Mouse (Mus musculus): Measurements from ENCODE around the gene Rimbp2. TPM values are rescaled to one million over a fixed set of nuclear protein-coding genes. Genes with fewer than 3 reads are reported as not detected.

Gene Rimbp2
- polyA plus RNA-seq, 1 experiment from 2014 or later = 0.49 TPM

- Histone ChIP-seq H3K27me3 (ENCODE audit: control insufficient read depth, insufficient read depth, low read length) (0 out of 2 replicates have a peak, but pooled peaks cover 8% of the 10 kb centered on the region), H3K27ac (ENCODE audit: low read length) (no peak overlapping the region), H3K9ac (replicated peaks; ENCODE audit: low read depth, low read length) (no peak overlapping the region), H3K9me3 (ENCODE audit: control insufficient read depth, low read depth, low read length) (peaks cover 3% of the 10 kb centered on the region; the same call in 1 of the 2 replicates), H3K4me3 (ENCODE audit: low read depth, low read length) (peak overlapping the region; percentile 19), H3K4me1 (ENCODE audit: control insufficient read depth, insufficient read depth, low read length) (peaks cover 2% of the 10 kb centered on the region; the same call in 1 of the 2 replicates), H3K4me2 (replicated peaks; ENCODE audit: low read depth, low read length) (peak overlapping the region; percentile 47), H3K36me3 (ENCODE audit: control insufficient read depth, insufficient read depth, low read length) (no peaks in the 10 kb centered on the region)
- no peak for ATAC-seq (ENCODE audit: insufficient number of reproducible peaks, insufficient read depth, low FRiP score, low read depth)
- 2% methylated on average over 35 of the region's 35 CpGs for WGBS
These were observed 743 bp downstream of the Rimbp2 start for GRCm38 (mm10) chr5:128952291-128953195.

DNA sequence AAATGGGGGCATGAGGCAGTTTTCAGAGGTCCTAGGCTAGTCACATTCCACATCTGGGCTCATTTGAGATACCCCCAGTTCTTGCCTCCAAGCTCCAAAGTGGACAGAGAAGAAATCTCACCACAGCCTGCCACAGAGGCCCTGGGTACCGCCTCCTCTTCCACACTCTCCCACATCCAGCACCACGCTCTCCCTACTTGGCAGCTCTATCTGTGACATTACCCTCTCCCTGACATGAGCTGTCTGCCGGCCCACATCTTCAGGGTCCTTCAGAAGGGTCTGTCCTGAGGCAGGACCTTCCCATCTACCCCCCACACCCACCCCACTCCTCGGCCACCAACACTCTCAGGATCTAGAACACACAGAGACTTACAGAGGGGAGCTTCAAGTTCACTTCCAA is 1.8 kb downstream of the Rimbp2 start:
- Histone ChIP-seq H3K36me3 (ENCODE audit: control insufficient read depth, insufficient read depth, low read length) (no peaks in the 10 kb centered on the region), H3K4me3 (ENCODE audit: low read depth, low read length) (no peak overlapping the region), H3K4me2 (replicated peaks; ENCODE audit: low read depth, low read length) (no peak overlapping the region), H3K9me3 (ENCODE audit: control insufficient read depth, low read depth, low read length) (peaks cover 3% of the 10 kb centered on the region; the same call in 1 of the 2 replicates), H3K27ac (ENCODE audit: low read length) (no peak overlapping the region), H3K27me3 (ENCODE audit: control insufficient read depth, insufficient read depth, low read length) (0 out of 2 replicates have a peak, but pooled peaks cover 8% of the 10 kb centered on the region), H3K4me1 (ENCODE audit: control insufficient read depth, insufficient read depth, low read length) (peaks cover 2% of the 10 kb centered on the region; the same call in 1 of the 2 replicates), H3K9ac (replicated peaks; ENCODE audit: low read depth, low read length) (no peak overlapping the region)
- WGBS = 52% methylated on average over 4 of the region's 4 CpGs
- no peak for ATAC-seq (ENCODE audit: insufficient number of reproducible peaks, insufficient read depth, low FRiP score, low read depth)

- Histone ChIP-seq H3K4me1 (ENCODE audit: control insufficient read depth, insufficient read depth, low read length) (no peaks in the 10 kb centered on the region), H3K4me3 (ENCODE audit: low read depth, low read length) (no peak overlapping the region), H3K27me3 (ENCODE audit: control insufficient read depth, insufficient read depth, low read length) (0 out of 2 replicates have a peak, but pooled peaks cover 5% of the 10 kb centered on the region), H3K9ac (replicated peaks; ENCODE audit: low read depth, low read length) (no peak overlapping the region), H3K9me3 (ENCODE audit: control insufficient read depth, low read depth, low read length) (no peaks in the 10 kb centered on the region), H3K27ac (ENCODE audit: low read length) (no peak overlapping the region), H3K4me2 (replicated peaks; ENCODE audit: low read depth, low read length) (no peak overlapping the region), H3K36me3 (ENCODE audit: control insufficient read depth, insufficient read depth, low read length) (no peaks in the 10 kb centered on the region)
- ATAC-seq (ENCODE audit: insufficient number of reproducible peaks, insufficient read depth, low FRiP score, low read depth) = no peak
- WGBS = 71% methylated on average over 5 of the region's 5 CpGs
These were observed 6.2 kb downstream of the Rimbp2 start for GRCm38 (mm10) chr5:128947093-128947492.

DNA sequence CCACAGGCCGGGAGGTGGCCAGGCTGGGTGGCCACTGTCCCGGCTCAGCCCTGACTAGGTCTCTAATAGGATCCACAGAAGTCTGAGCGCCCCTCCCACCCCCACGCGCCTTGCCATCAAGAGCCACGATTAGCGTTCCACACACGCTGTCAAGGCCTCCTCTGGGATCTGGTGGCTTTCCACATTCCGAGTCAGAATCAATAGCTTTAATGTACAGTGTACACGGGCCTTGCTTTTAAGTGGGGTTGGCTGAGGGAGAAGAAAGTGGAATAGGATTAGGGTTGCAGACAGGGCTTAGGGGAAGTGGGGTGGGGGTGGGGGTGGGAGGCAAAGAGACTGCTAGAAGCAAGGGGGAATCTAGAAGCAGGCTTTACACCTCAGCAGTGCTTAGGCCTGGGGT is 12.8 kb downstream of the Rimbp2 start:
- Histone ChIP-seq H3K27ac (ENCODE audit: low read length) (no peak overlapping the region), H3K27me3 (ENCODE audit: control insufficient read depth, insufficient read depth, low read length) (no peaks in the 10 kb centered on the region), H3K9me3 (ENCODE audit: control insufficient read depth, low read depth, low read length) (no peaks in the 10 kb centered on the region), H3K4me2 (replicated peaks; ENCODE audit: low read depth, low read length) (no peak overlapping the region), H3K4me3 (ENCODE audit: low read depth, low read length) (no peak overlapping the region), H3K4me1 (ENCODE audit: control insufficient read depth, insufficient read depth, low read length) (no peaks in the 10 kb centered on the region), H3K9ac (replicated peaks; ENCODE audit: low read depth, low read length) (no peak overlapping the region), H3K36me3 (ENCODE audit: control insufficient read depth, insufficient read depth, low read length) (no peaks in the 10 kb centered on the region)
- 72% methylated on average over 10 of the region's 10 CpGs for WGBS
- ATAC-seq (ENCODE audit: insufficient number of reproducible peaks, insufficient read depth, low FRiP score, low read depth) = no peak

GRCm38 (mm10) chr5:128935359-128935899 is 17.9 kb downstream of the Rimbp2 start:
- Histone ChIP-seq H3K4me2 (replicated peaks; ENCODE audit: low read depth, low read length) (no peak overlapping the region), H3K4me1 (ENCODE audit: control insufficient read depth, insufficient read depth, low read length) (no peaks in the 10 kb centered on the region), H3K9me3 (ENCODE audit: control insufficient read depth, low read depth, low read length) (no peaks in the 10 kb centered on the region), H3K27me3 (ENCODE audit: control insufficient read depth, insufficient read depth, low read length) (no peaks in the 10 kb centered on the region), H3K36me3 (ENCODE audit: control insufficient read depth, insufficient read depth, low read length) (no peaks in the 10 kb centered on the region), H3K4me3 (ENCODE audit: low read depth, low read length) (no peak overlapping the region), H3K27ac (ENCODE audit: low read length) (no peak overlapping the region), H3K9ac (replicated peaks; ENCODE audit: low read depth, low read length) (no peak overlapping the region)
- ATAC-seq (ENCODE audit: insufficient number of reproducible peaks, insufficient read depth, low FRiP score, low read depth) = 0 out of 2 replicates have a peak, but pooled peaks have one; percentile 14
- 64% methylated on average over 6 of the region's 6 CpGs for WGBS

GRCm38 (mm10) chr5:128932776-128933175 is 20.5 kb downstream of the Rimbp2 start:
- no peak overlapping the region for H3K4me3 ChIP-seq (ENCODE audit: low read depth, low read length)
- H3K27ac ChIP-seq (ENCODE audit: low read length) = no peak overlapping the region
- no peak overlapping the region for H3K9ac ChIP-seq (replicated peaks; ENCODE audit: low read depth, low read length)
- H3K36me3 ChIP-seq (ENCODE audit: control insufficient read depth, insufficient read depth, low read length) = no peaks in the 10 kb centered on the region
- H3K9me3 ChIP-seq (ENCODE audit: control insufficient read depth, low read depth, low read length) = no peaks in the 10 kb centered on the region
- WGBS = 71% methylated on average over 5 of the region's 5 CpGs
- H3K27me3 ChIP-seq (ENCODE audit: control insufficient read depth, insufficient read depth, low read length) = no peaks in the 10 kb centered on the region
- H3K4me1 ChIP-seq (ENCODE audit: control insufficient read depth, insufficient read depth, low read length) = no peaks in the 10 kb centered on the region
- no peak for ATAC-seq (ENCODE audit: insufficient number of reproducible peaks, insufficient read depth, low FRiP score, low read depth)
- H3K4me2 ChIP-seq (replicated peaks; ENCODE audit: low read depth, low read length) = no peak overlapping the region

DNA sequence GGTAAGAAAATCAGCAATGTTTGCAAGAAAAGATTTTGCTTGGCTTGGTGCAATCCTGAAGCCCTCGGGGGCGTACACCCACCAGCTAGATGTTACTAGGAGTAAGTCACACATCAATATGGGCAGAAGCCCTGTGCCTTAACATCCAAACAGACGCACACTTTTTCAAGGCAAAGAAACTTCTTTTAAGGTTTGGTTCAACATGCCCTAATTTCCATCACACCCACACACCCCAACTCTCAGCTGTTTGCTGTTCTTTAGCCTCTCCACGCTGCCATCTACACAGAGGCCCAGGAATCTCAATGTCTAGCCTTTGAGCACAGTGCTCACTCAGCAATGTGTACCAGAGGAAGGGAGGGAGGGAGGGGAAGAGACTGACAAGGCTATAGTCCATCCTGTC is 28.2 kb downstream of the Rimbp2 start:
- H3K9me3 ChIP-seq (ENCODE audit: control insufficient read depth, low read depth, low read length) = no peaks in the 10 kb centered on the region
- H3K4me3 ChIP-seq (ENCODE audit: low read depth, low read length) = no peak overlapping the region
- 78% methylated on average over 4 of the region's 4 CpGs for WGBS
- H3K4me1 ChIP-seq (ENCODE audit: control insufficient read depth, insufficient read depth, low read length) = no peaks in the 10 kb centered on the region
- H3K4me2 ChIP-seq (replicated peaks; ENCODE audit: low read depth, low read length) = no peak overlapping the region
- no peak for ATAC-seq (ENCODE audit: insufficient number of reproducible peaks, insufficient read depth, low FRiP score, low read depth)
- no peaks in the 10 kb centered on the region for H3K27me3 ChIP-seq (ENCODE audit: control insufficient read depth, insufficient read depth, low read length)
- H3K27ac ChIP-seq (ENCODE audit: low read length) = no peak overlapping the region
- no peaks in the 10 kb centered on the region for H3K36me3 ChIP-seq (ENCODE audit: control insufficient read depth, insufficient read depth, low read length)
- H3K9ac ChIP-seq (replicated peaks; ENCODE audit: low read depth, low read length) = no peak overlapping the region

GRCm38 (mm10) chr5:128920112-128920511 is 33.2 kb downstream of the Rimbp2 start:
- Histone ChIP-seq H3K4me1 (ENCODE audit: control insufficient read depth, insufficient read depth, low read length) (peaks cover 5% of the 10 kb centered on the region; the same call in 1 of the 2 replicates), H3K4me2 (replicated peaks; ENCODE audit: low read depth, low read length) (no peak overlapping the region), H3K9ac (replicated peaks; ENCODE audit: low read depth, low read length) (no peak overlapping the region), H3K27me3 (ENCODE audit: control insufficient read depth, insufficient read depth, low read length) (no peaks in the 10 kb centered on the region), H3K4me3 (ENCODE audit: low read depth, low read length) (no peak overlapping the region), H3K27ac (ENCODE audit: low read length) (no peak overlapping the region), H3K9me3 (ENCODE audit: control insufficient read depth, low read depth, low read length) (no peaks in the 10 kb centered on the region), H3K36me3 (ENCODE audit: control insufficient read depth, insufficient read depth, low read length) (no peaks in the 10 kb centered on the region)
- ATAC-seq (ENCODE audit: insufficient number of reproducible peaks, insufficient read depth, low FRiP score, low read depth) = no peak
- 38% methylated on average over 5 of the region's 5 CpGs for WGBS
